Mouse (Mus musculus) lung, adult 2 months (tissue): ENCODE results near the gene Arid1b.

Source experiments
- CTCF ChIP-seq: fragments of 200-500 bp; IDR thresholded peaks from 2 replicates; pipeline ENCODE4 v1.5.1; 2011; ENCODE audit warnings: mild to moderate bottlenecking, low read length, control low read depth; ENCODE audit not compliant: insufficient read depth
- POLR2A ChIP-seq: fragments of 200-500 bp; IDR thresholded peaks from 2 replicates; pipeline ENCODE4 v1.6.1; 2011; ENCODE audit warnings: low read depth, mild to moderate bottlenecking, control low read depth, low read length, borderline replicate concordance; ENCODE audit errors: extremely low read depth

- TF ChIP-seq CTCF (no peak), POLR2A (no peak)
These were observed 283.2 kb downstream of the Arid1b start for GRCm38 (mm10) chr17:5277137-5277871.
